Mouse (Mus musculus) intestine, embryonic 16.5 days (tissue): ENCODE measurements at regions not wholly inside any gene's neighbourhood (a gene's known extent, or its start where the extent isn't known, plus 50 kb on each side); places are given as distances from the start of the nearest gene placed in this dataset.
A peak's percentile ranks its signal among the peaks of the same experiment; 100 is the strongest.

Experiments
- ATAC-seq: fragments of 200-750 bp; cut with Nextera tagmentation; 2 replicates; pipeline ENCODE4 v1.8.0; 2017; ENCODE audit warnings: moderate TSS enrichment, moderate library complexity
- H3K27ac ChIP-seq: fragments of 300-500 bp; sonication (generic); 2 replicates; pipeline ENCODE4 v1.5.1; 2014; ENCODE audit warnings: mild to moderate bottlenecking, low read length
- H3K27me3 ChIP-seq: fragments of 300-500 bp; sonication (generic); replicated peaks from 2 replicates; pipeline ENCODE4 v1.6.1; 2014; ENCODE audit warnings: low read length, control low read depth, mixed read lengths; ENCODE audit not compliant: control insufficient read depth, insufficient read depth
- H3K36me3 ChIP-seq: fragments of 300-500 bp; sonication (generic); 2 replicates; pipeline ENCODE4 v1.6.1; 2014; ENCODE audit warnings: low read length, control low read depth; ENCODE audit not compliant: control insufficient read depth, insufficient read depth
- H3K4me1 ChIP-seq: fragments of 300-500 bp; sonication (generic); 2 replicates; pipeline ENCODE4 v1.6.1; 2014; ENCODE audit warnings: low read length, control low read depth, mixed read lengths; ENCODE audit not compliant: control insufficient read depth, insufficient read depth
- H3K4me2 ChIP-seq: fragments of 300-500 bp; sonication (generic); 2 replicates; pipeline ENCODE4 v1.6.1; 2014; ENCODE audit warnings: low read depth, low read length, control low read depth
- H3K4me3 ChIP-seq: fragments of 300-500 bp; sonication (generic); 2 replicates; pipeline ENCODE4 v1.5.1; 2014; ENCODE audit warnings: mild to moderate bottlenecking, low read length
- H3K9ac ChIP-seq: fragments of 300-500 bp; sonication (generic); 2 replicates; pipeline ENCODE4 v1.6.1; 2014; ENCODE audit warnings: low read depth, low read length
- H3K9me3 ChIP-seq: fragments of 300-500 bp; sonication (generic); 2 replicates; pipeline ENCODE4 v1.6.1; 2016; ENCODE audit warnings: low read length, control low read depth; ENCODE audit not compliant: control insufficient read depth
- WGBS: fragments of 180-500 bp; shearing (Covaris S2); extraction: QIAGEN DNeasy Blood & Tissue Kit; methylation state at CpG from one replicate; pipeline ENCODE4 v1.1.7; 2014; 5-methylcytosine and 5-hydroxymethylcytosine counted together

- Histone ChIP-seq H3K9me3 (no peaks in the 10 kb centered on the region), H3K9ac (no peak overlapping the region), H3K4me3 (no peak overlapping the region), H3K4me2 (no peak overlapping the region), H3K4me1 (no peaks in the 10 kb centered on the region), H3K36me3 (no peaks in the 10 kb centered on the region), H3K27me3 (no peaks in the 10 kb centered on the region), H3K27ac (no peak overlapping the region)
- 19% methylated on average over 1 of the region's 1 CpGs for WGBS
- no peak for ATAC-seq
Observed at GRCm38 (mm10) chr5:39988039-39988438, 232.8 kb upstream of the Hs3st1 start.

- Histone ChIP-seq H3K27ac (no peak overlapping the region), H3K4me2 (no peak overlapping the region), H3K27me3 (no peaks in the 10 kb centered on the region), H3K4me1 (no peaks in the 10 kb centered on the region), H3K9me3 (no peaks in the 10 kb centered on the region), H3K4me3 (no peak overlapping the region), H3K36me3 (no peaks in the 10 kb centered on the region), H3K9ac (no peak overlapping the region)
- ATAC-seq: no peak
Observed at GRCm38 (mm10) chr5:39964371-39964770, 209.1 kb upstream of the Hs3st1 start.

DNA sequence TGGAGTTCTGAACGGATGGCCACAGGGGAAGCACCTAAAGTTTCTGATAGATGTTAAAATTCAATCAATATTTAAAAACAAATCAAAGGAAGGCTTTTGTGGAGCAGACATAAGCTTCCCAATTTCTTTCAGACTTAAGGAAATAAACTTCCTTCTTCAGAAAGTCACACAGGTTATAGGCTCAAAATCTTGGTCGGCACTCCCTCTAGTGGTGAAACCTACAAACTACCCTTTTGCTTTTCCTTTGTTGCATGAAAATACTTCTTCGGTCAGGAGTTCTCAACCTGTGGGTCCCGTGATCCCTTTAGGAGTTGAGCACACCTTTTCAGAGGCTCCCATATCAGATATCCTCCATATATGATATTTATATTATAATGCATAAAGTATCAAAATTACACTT is 205.7 kb upstream of the Hs3st1 start:
- no peak overlapping the region for H3K27ac ChIP-seq
- 30% methylated on average over 4 of the region's 4 CpGs for whole genome bisulfite sequencing
- H3K4me1 ChIP-seq: no peaks in the 10 kb centered on the region
- no peaks in the 10 kb centered on the region for H3K27me3 ChIP-seq
- H3K9me3 ChIP-seq: no peaks in the 10 kb centered on the region
- H3K4me3 ChIP-seq: no peak overlapping the region
- no peak overlapping the region for H3K9ac ChIP-seq
- no peaks in the 10 kb centered on the region for H3K36me3 ChIP-seq
- H3K4me2 ChIP-seq: no peak overlapping the region
- peak; percentile 53 for ATAC-seq

GRCm38 (mm10) chr5:39935564-39935963 is 180.3 kb upstream of the Hs3st1 start:
- Histone ChIP-seq H3K9ac (no peak overlapping the region), H3K4me1 (no peaks in the 10 kb centered on the region), H3K4me3 (no peak overlapping the region), H3K27ac (no peak overlapping the region), H3K27me3 (no peaks in the 10 kb centered on the region), H3K4me2 (no peak overlapping the region), H3K9me3 (no peaks in the 10 kb centered on the region), H3K36me3 (no peaks in the 10 kb centered on the region)
- WGBS: 78% methylated on average over 2 of the region's 2 CpGs
- ATAC-seq: no peak

GRCm38 (mm10) chr5:39931890-39932289 is 176.6 kb upstream of the Hs3st1 start:
- H3K27me3 ChIP-seq: no peaks in the 10 kb centered on the region
- no peak for ATAC-seq
- H3K27ac ChIP-seq: no peak overlapping the region
- H3K9me3 ChIP-seq: no peaks in the 10 kb centered on the region
- no peak overlapping the region for H3K4me3 ChIP-seq
- H3K36me3 ChIP-seq: no peaks in the 10 kb centered on the region
- no peaks in the 10 kb centered on the region for H3K4me1 ChIP-seq
- H3K9ac ChIP-seq: no peak overlapping the region
- no peak overlapping the region for H3K4me2 ChIP-seq
- 77% methylated on average over 2 of the region's 2 CpGs for WGBS

DNA sequence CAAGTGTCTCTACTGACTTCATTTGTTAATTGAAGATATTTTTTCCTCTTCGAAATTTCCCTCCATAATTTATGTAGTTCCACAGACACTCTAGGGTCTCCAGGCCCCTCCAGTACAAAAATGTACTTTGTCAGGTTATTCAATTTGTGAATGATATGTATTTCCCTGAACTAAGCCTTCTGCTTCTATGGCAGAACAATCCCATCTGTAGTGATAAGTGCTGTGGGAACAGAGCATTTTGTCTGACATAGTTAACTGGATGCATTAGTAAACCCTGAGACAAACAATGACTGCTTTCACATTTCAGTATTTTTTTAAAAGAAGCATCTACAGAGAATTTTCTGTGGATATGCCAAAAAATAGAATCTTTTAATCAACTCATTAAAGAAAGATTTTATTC is 154.1 kb upstream of the Hs3st1 start:
- H3K4me1 ChIP-seq: no peaks in the 10 kb centered on the region
- H3K9ac ChIP-seq: no peak overlapping the region
- H3K27ac ChIP-seq: no peak overlapping the region
- no peaks in the 10 kb centered on the region for H3K9me3 ChIP-seq
- WGBS: 80% methylated on average over 1 of the region's 1 CpGs
- no peaks in the 10 kb centered on the region for H3K36me3 ChIP-seq
- ATAC-seq: no peak
- no peak overlapping the region for H3K4me3 ChIP-seq
- H3K4me2 ChIP-seq: no peak overlapping the region
- no peaks in the 10 kb centered on the region for H3K27me3 ChIP-seq

- Histone ChIP-seq H3K9me3 (no peaks in the 10 kb centered on the region), H3K9ac (no peak overlapping the region), H3K4me2 (no peak overlapping the region), H3K27ac (no peak overlapping the region), H3K4me3 (no peak overlapping the region), H3K36me3 (no peaks in the 10 kb centered on the region), H3K27me3 (no peaks in the 10 kb centered on the region), H3K4me1 (no peaks in the 10 kb centered on the region)
- no peak for ATAC-seq
- WGBS: 75% methylated on average over 2 of the region's 2 CpGs
Observed at GRCm38 (mm10) chr5:39871723-39872085, 116.4 kb upstream of the Hs3st1 start.

DNA sequence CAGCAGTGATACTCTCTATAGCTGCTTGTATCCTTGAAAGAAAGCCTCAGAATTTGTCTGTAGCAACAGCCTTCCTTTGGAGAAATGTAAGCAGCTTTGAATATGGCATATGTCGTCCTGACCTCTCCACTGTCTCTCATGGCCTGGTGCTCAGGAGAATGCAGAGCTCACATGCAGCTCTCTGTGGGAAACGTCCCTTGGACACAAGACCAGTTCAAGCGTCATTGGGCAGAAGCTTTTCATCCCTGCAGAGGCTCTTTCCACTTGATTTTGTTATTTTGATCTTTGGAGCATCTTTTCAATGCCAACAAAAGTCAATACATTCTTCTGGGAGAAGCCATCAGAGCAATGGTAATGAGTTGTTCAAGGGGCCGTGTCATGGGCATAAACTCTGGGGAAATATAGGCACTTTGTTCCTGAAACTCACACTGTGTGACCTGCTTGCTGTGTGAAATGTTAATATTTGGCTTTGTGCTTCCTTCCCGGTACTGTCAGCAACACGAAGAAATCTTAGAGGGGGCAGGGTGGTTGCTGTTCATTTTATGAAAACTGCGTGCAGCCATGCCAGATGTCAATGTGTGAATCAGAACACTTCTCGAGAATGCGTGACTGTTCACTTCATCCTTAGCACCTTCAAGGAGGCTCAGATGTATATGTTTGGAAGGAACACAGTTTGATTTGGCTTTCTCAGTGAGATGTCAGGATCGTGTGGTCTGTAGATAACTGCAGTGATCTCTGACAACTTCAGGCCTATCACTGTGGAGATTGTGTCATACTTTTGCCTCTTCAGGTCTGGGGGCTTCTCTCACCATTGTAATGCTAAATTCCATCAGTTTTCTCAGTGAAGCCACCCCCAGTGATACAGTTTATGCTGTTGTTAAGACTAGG is 115.8 kb upstream of the Hs3st1 start:
- no peak overlapping the region for H3K9ac ChIP-seq
- H3K36me3 ChIP-seq: no peaks in the 10 kb centered on the region
- H3K27me3 ChIP-seq: no peaks in the 10 kb centered on the region
- no peak overlapping the region for H3K4me3 ChIP-seq
- no peak overlapping the region for H3K4me2 ChIP-seq
- no peaks in the 10 kb centered on the region for H3K4me1 ChIP-seq
- no peaks in the 10 kb centered on the region for H3K9me3 ChIP-seq
- WGBS: 63% methylated on average over 10 of the region's 10 CpGs
- ATAC-seq: no peak
- H3K27ac ChIP-seq: no peak overlapping the region

GRCm38 (mm10) chr5:39857192-39857591 is 101.9 kb upstream of the Hs3st1 start:
- WGBS: 66% methylated on average over 2 of the region's 2 CpGs
- ATAC-seq: no peak

GRCm38 (mm10) chr5:39856616-39857156 is 101.4 kb upstream of the Hs3st1 start:
- no peak overlapping the region for H3K27ac ChIP-seq
- no peak overlapping the region for H3K4me3 ChIP-seq
- H3K9me3 ChIP-seq: no peaks in the 10 kb centered on the region
- no peaks in the 10 kb centered on the region for H3K36me3 ChIP-seq
- H3K9ac ChIP-seq: no peak overlapping the region
- no peak for ATAC-seq
- no peak overlapping the region for H3K4me2 ChIP-seq
- H3K27me3 ChIP-seq: no peaks in the 10 kb centered on the region
- no peaks in the 10 kb centered on the region for H3K4me1 ChIP-seq
- WGBS: 53% methylated on average over 3 of the region's 3 CpGs

More at GRCm38 (mm10) chr5:39857192-39857591, 101.9 kb upstream of the Hs3st1 start:
- no peaks in the 10 kb centered on the region for H3K9me3 ChIP-seq
- no peaks in the 10 kb centered on the region for H3K4me1 ChIP-seq
- no peak overlapping the region for H3K4me2 ChIP-seq
- H3K9ac ChIP-seq: no peak overlapping the region
- no peak overlapping the region for H3K27ac ChIP-seq
- H3K36me3 ChIP-seq: no peaks in the 10 kb centered on the region
- no peaks in the 10 kb centered on the region for H3K27me3 ChIP-seq
- no peak overlapping the region for H3K4me3 ChIP-seq
